Mouse (Mus musculus) MEL (cell line): ENCODE measurements around the gene Psmg3. TPM values are rescaled to one million over a fixed set of nuclear protein-coding genes. Genes with fewer than 3 reads are reported as not detected.

Experiments
- DNase-seq: peaks from one replicate; pipeline ENCODE4 v3.0.0; 2011; ENCODE audit warnings: low read depth, low spot score
- H3K27ac ChIP-seq: 2 replicates; pipeline ENCODE4 v1.5.1; 2012; ENCODE audit warnings: low read depth, mild to moderate bottlenecking, control low read depth, low read length, moderate library complexity; ENCODE audit not compliant: control insufficient read depth
- H3K27me3 ChIP-seq, 2 experiments: fragments of 150-350 bp in 1 of 2; sonication (generic) in 1 of 2; 2 replicates each; pipeline ENCODE4 v1.6.1; 2012; ENCODE audit warnings: low read length in 2 of 2, mild to moderate bottlenecking in 2 of 2, improper control_type of control experiment in 1 of 2, moderate library complexity in 1 of 2; ENCODE audit not compliant: insufficient read depth in 2 of 2, control insufficient read depth in 1 of 2
- H3K36me3 ChIP-seq, 2 experiments: 2 replicates each; pipeline ENCODE4 v1.6.1; 2012 to 2014; ENCODE audit warnings: low read length in 2 of 2, improper control_type of control experiment in 1 of 2, inconsistent platforms in 1 of 2, mild to moderate bottlenecking in 1 of 2; ENCODE audit not compliant: insufficient read depth in 2 of 2, control insufficient read depth in 1 of 2
- H3K4me1 ChIP-seq, 2 experiments: fragments of 150-350 bp in 1 of 2; sonication (generic) in 1 of 2; 2 replicates each; pipeline ENCODE4 v1.6.1; 2012; ENCODE audit warnings: low read length in 2 of 2, improper control_type of control experiment in 1 of 2, mild to moderate bottlenecking in 1 of 2; ENCODE audit not compliant: insufficient read depth in 2 of 2, control insufficient read depth in 1 of 2
- H3K4me3 ChIP-seq, 2 experiments: fragments of 150-350 bp in 1 of 2; sonication (generic) in 1 of 2; 2 replicates each; pipeline ENCODE4 v1.5.1; 2012; ENCODE audit warnings: low read depth in 2 of 2, low read length in 2 of 2, mild to moderate bottlenecking in 2 of 2, moderate library complexity in 2 of 2, control low read depth in 1 of 2, improper control_type of control experiment in 1 of 2; ENCODE audit not compliant: control insufficient read depth in 1 of 2, insufficient read depth in 1 of 2
- H3K79me2 ChIP-seq: 2 replicates; pipeline ENCODE4 v1.6.1; 2012; ENCODE audit warnings: mild to moderate bottlenecking, low read length, moderate library complexity; ENCODE audit not compliant: control insufficient read depth, poor library complexity, insufficient read depth
- H3K9ac ChIP-seq: 2 replicates; pipeline ENCODE4 v1.6.1; 2012; ENCODE audit warnings: low read depth, mild to moderate bottlenecking, control low read depth, low read length, moderate library complexity; ENCODE audit not compliant: control insufficient read depth, poor library complexity, severe bottlenecking
- H3K9me3 ChIP-seq: fragments of 150-350 bp; sonication (generic); replicated peaks from 2 replicates; pipeline ENCODE4 v1.6.1; 2012; ENCODE audit warnings: mild to moderate bottlenecking, low read length, improper control_type of control experiment, moderate library complexity; ENCODE audit not compliant: insufficient read depth
- BHLHE40 ChIP-seq: IDR thresholded peaks from 2 replicates; pipeline ENCODE4 v1.6.1; 2012; ENCODE audit warnings: low read depth, mild to moderate bottlenecking, inconsistent platforms, low read length, improper control_type of control experiment, borderline replicate concordance
- CHD1 ChIP-seq: IDR thresholded peaks from 2 replicates; pipeline ENCODE4 v1.6.1; 2012; ENCODE audit warnings: low read depth, mild to moderate bottlenecking, inconsistent platforms, low read length, improper control_type of control experiment
- CHD2 ChIP-seq: IDR thresholded peaks from 2 replicates; pipeline ENCODE4 v1.6.1; 2011; ENCODE audit warnings: low read length, improper control_type of control experiment
- CTCF ChIP-seq, 3 experiments: IDR thresholded peaks in 2 of 3; conservative IDR thresholded peaks in 1 of 3; 2 replicates each; pipeline ENCODE4 v1.5.1; 2011 to 2012; ENCODE audit warnings: low read length in 3 of 3, low read depth in 2 of 3, mild to moderate bottlenecking in 2 of 3, improper control_type of control experiment in 1 of 3, inconsistent platforms in 1 of 3, mixed read lengths in 1 of 3, moderate library complexity in 1 of 3; ENCODE audit not compliant: control insufficient read depth in 1 of 3, insufficient read depth in 1 of 3, poor library complexity in 1 of 3, severe bottlenecking in 1 of 3
- E2F4 ChIP-seq: IDR thresholded peaks from 2 replicates; pipeline ENCODE4 v1.6.1; 2011; ENCODE audit warnings: low read depth, low read length, improper control_type of control experiment, borderline replicate concordance
- ELF1 ChIP-seq: IDR thresholded peaks from 2 replicates; pipeline ENCODE4 v1.6.1; 2014; ENCODE audit warnings: low read depth, mild to moderate bottlenecking, inconsistent platforms, low read length, improper control_type of control experiment, moderate library complexity
- EP300 ChIP-seq, 2 experiments: IDR thresholded peaks; 2 replicates each; pipeline ENCODE4 v1.6.1; 2011; ENCODE audit warnings: improper control_type of control experiment in 2 of 2, low read length in 2 of 2, low read depth in 1 of 2, mild to moderate bottlenecking in 1 of 2
- ETS1 ChIP-seq: IDR thresholded peaks from 2 replicates; pipeline ENCODE4 v1.6.1; 2012; ENCODE audit warnings: low read depth, mild to moderate bottlenecking, inconsistent platforms, low read length, improper control_type of control experiment, moderate library complexity
- GABPA ChIP-seq: IDR thresholded peaks from 2 replicates; pipeline ENCODE4 v1.6.1; 2012; ENCODE audit warnings: low read depth, mild to moderate bottlenecking, inconsistent platforms, low read length, improper control_type of control experiment, moderate library complexity
- GATA1 ChIP-seq: IDR thresholded peaks from 2 replicates; pipeline ENCODE4 v1.6.1; 2011; ENCODE audit warnings: low read depth, low read length, improper control_type of control experiment
- HCFC1 ChIP-seq: IDR thresholded peaks from 2 replicates; pipeline ENCODE4 v1.6.1; 2012; ENCODE audit warnings: low read depth, mild to moderate bottlenecking, inconsistent platforms, low read length, improper control_type of control experiment, moderate library complexity
- JUND ChIP-seq: IDR thresholded peaks from 2 replicates; pipeline ENCODE4 v1.6.1; 2011; ENCODE audit warnings: low read depth, mild to moderate bottlenecking, improper control_type of control experiment, low read length
- KAT2A ChIP-seq: conservative IDR thresholded peaks from 2 replicates; pipeline ENCODE4 v1.6.1; 2012; ENCODE audit warnings: low read depth, low read length, improper control_type of control experiment, inconsistent platforms
- MAFK ChIP-seq: IDR thresholded peaks from 2 replicates; pipeline ENCODE4 v1.6.1; 2011; ENCODE audit warnings: low read depth, mild to moderate bottlenecking, low read length, improper control_type of control experiment, borderline replicate concordance
- MAX ChIP-seq: IDR thresholded peaks from 2 replicates; pipeline ENCODE4 v1.6.1; 2011; ENCODE audit warnings: low read length, improper control_type of control experiment
- MAZ ChIP-seq: IDR thresholded peaks from 2 replicates; pipeline ENCODE4 v1.6.1; 2012; ENCODE audit warnings: low read depth, mild to moderate bottlenecking, inconsistent platforms, low read length, improper control_type of control experiment
- MXI1 ChIP-seq: IDR thresholded peaks from 2 replicates; pipeline ENCODE4 v1.6.1; 2011; ENCODE audit warnings: mild to moderate bottlenecking, low read depth, low read length, improper control_type of control experiment
- MYB ChIP-seq: IDR thresholded peaks from 2 replicates; pipeline ENCODE4 v1.6.1; 2011; ENCODE audit warnings: mild to moderate bottlenecking, low read depth, low read length, improper control_type of control experiment
- MYC ChIP-seq: IDR thresholded peaks from 2 replicates; pipeline ENCODE4 v1.6.1; 2011; ENCODE audit warnings: low read depth, mild to moderate bottlenecking, low read length, improper control_type of control experiment, moderate library complexity
- NELFE ChIP-seq: IDR thresholded peaks from 2 replicates; pipeline ENCODE4 v1.6.1; 2011; ENCODE audit warnings: low read depth, low read length, improper control_type of control experiment
- NRF1 ChIP-seq: IDR thresholded peaks from 2 replicates; pipeline ENCODE4 v1.6.1; 2014; ENCODE audit warnings: low read depth, mild to moderate bottlenecking, inconsistent platforms, low read length, improper control_type of control experiment, moderate library complexity; ENCODE audit not compliant: poor library complexity, insufficient read depth, severe bottlenecking
- POLR2A ChIP-seq, 2 experiments: IDR thresholded peaks; 2 replicates each; pipeline ENCODE4 v1.6.1; 2011 to 2012; ENCODE audit warnings: low read length in 2 of 2, mild to moderate bottlenecking in 2 of 2, control low read depth in 1 of 2, improper control_type of control experiment in 1 of 2, low read depth in 1 of 2, moderate library complexity in 1 of 2; ENCODE audit not compliant: control insufficient read depth in 1 of 2, insufficient read depth in 1 of 2, poor library complexity in 1 of 2
- POLR2AphosphoS2 ChIP-seq: IDR thresholded peaks from 2 replicates; pipeline ENCODE4 v1.6.1; 2011; ENCODE audit warnings: low read length, improper control_type of control experiment
- POLR2AphosphoS5 ChIP-seq: IDR thresholded peaks from 2 replicates; pipeline ENCODE4 v1.6.1; 2012; ENCODE audit warnings: low read depth, borderline replicate concordance, mild to moderate bottlenecking, inconsistent platforms, low read length, moderate library complexity, mixed read lengths
- RAD21 ChIP-seq: IDR thresholded peaks from 2 replicates; pipeline ENCODE4 v1.6.1; 2011; ENCODE audit warnings: mild to moderate bottlenecking, low read depth, low read length, improper control_type of control experiment
- RCOR1 ChIP-seq: IDR thresholded peaks from 2 replicates; pipeline ENCODE4 v1.6.1; 2012; ENCODE audit warnings: low read depth, mild to moderate bottlenecking, inconsistent platforms, low read length, improper control_type of control experiment
- SIN3A ChIP-seq: IDR thresholded peaks from 2 replicates; pipeline ENCODE4 v1.6.1; 2012; ENCODE audit warnings: low read length, improper control_type of control experiment, inconsistent platforms
- SMC3 ChIP-seq: IDR thresholded peaks from 2 replicates; pipeline ENCODE4 v1.6.1; 2011; ENCODE audit warnings: low read depth, low read length, improper control_type of control experiment
- TAL1 ChIP-seq: IDR thresholded peaks from 2 replicates; pipeline ENCODE4 v1.6.1; 2012; ENCODE audit warnings: mild to moderate bottlenecking, inconsistent platforms, low read length, moderate library complexity, mixed read lengths
- TBP ChIP-seq: IDR thresholded peaks from 2 replicates; pipeline ENCODE4 v1.8.0; 2011; ENCODE audit warnings: low read depth, low read length, improper control_type of control experiment
- TCF12 ChIP-seq: IDR thresholded peaks from 2 replicates; pipeline ENCODE4 v1.6.1; 2014; ENCODE audit warnings: low read depth, mild to moderate bottlenecking, inconsistent platforms, low read length, improper control_type of control experiment, moderate library complexity
- UBTF ChIP-seq: IDR thresholded peaks from 2 replicates; pipeline ENCODE4 v1.6.1; 2012; ENCODE audit warnings: low read depth, mild to moderate bottlenecking, inconsistent platforms, low read length, improper control_type of control experiment, moderate library complexity, borderline replicate concordance; ENCODE audit not compliant: insufficient read depth
- USF1 ChIP-seq: IDR thresholded peaks from 2 replicates; pipeline ENCODE4 v1.6.1; 2014; ENCODE audit warnings: low read depth, mild to moderate bottlenecking, inconsistent platforms, low read length, improper control_type of control experiment, moderate library complexity
- USF2 ChIP-seq, 2 experiments: IDR thresholded peaks; 2 replicates each; pipeline ENCODE4 v1.6.1; 2011 to 2012; ENCODE audit warnings: improper control_type of control experiment in 2 of 2, low read length in 2 of 2, borderline replicate concordance in 1 of 2, inconsistent platforms in 1 of 2, low read depth in 1 of 2, mild to moderate bottlenecking in 1 of 2; ENCODE audit not compliant: insufficient read depth in 1 of 2
- ZC3H11A ChIP-seq: IDR thresholded peaks from 2 replicates; pipeline ENCODE4 v1.6.1; 2012; ENCODE audit warnings: low read depth, mild to moderate bottlenecking, inconsistent platforms, low read length, improper control_type of control experiment
- ZKSCAN1 ChIP-seq: IDR thresholded peaks from 2 replicates; pipeline ENCODE4 v1.6.1; 2012; ENCODE audit warnings: low read depth, mild to moderate bottlenecking, inconsistent platforms, low read length, improper control_type of control experiment, moderate library complexity
- ZMIZ1 ChIP-seq: IDR thresholded peaks from 2 replicates; pipeline ENCODE4 v1.6.1; 2012; ENCODE audit warnings: low read depth, mild to moderate bottlenecking, inconsistent platforms, low read length, improper control_type of control experiment, moderate library complexity
- ZNF384 ChIP-seq: IDR thresholded peaks from 2 replicates; pipeline ENCODE4 v1.6.1; 2012; ENCODE audit warnings: low read depth, mild to moderate bottlenecking, inconsistent platforms, low read length, improper control_type of control experiment
- polyA plus RNA-seq, 2 experiments: library from polyadenylated mRNA; stranded (reverse) in 1 of 2; unstranded in 1 of 2; fragments of >175 nt in 1 of 2; fragments of >200 nt in 1 of 2; gene quantifications; 2 replicates each; pipeline versions ENCODE4 v1.2.1 to v1.2.4; 2012; ENCODE audit warnings: low replicate concordance in 2 of 2, low read depth in 1 of 2; ENCODE audit not compliant: insufficient read length in 2 of 2, insufficient read depth in 1 of 2, missing spikeins in 1 of 2
- total RNA-seq: library from RNA; depleted of rRNA; stranded (reverse); fragments of 300-350 nt; gene quantifications from 2 replicates; pipeline ENCODE4 v1.2.3, GENCODE M21; 2012

Psmg3 gene
- total and polyA plus RNA-seq, 3 experiments, result 75.4 to 81.9 TPM; not detected in 1

GRCm38 (mm10) chr5:139830734-139831133 lies 4.0 kb upstream of the Psmg3 start:
- peak overlapping the region; percentile 63 to 91 for H3K4me3 ChIP-seq
- H3K9ac ChIP-seq, result peak overlapping the region; percentile 74
- DNase-seq, result peak; percentile 96
- H3K4me1 ChIP-seq, result peaks cover 3 to 34% of the 10 kb centered on the region in 2 experiments; a peak in 3 of 4 replicates
- H3K79me2 ChIP-seq, result peaks cover 9% of the 10 kb centered on the region
- no peaks in the 10 kb centered on the region for H3K9me3 ChIP-seq
- H3K36me3 ChIP-seq, result peaks cover 0 to 24% of the 10 kb centered on the region in 2 experiments; a peak in 2 of 4 replicates
- H3K27ac ChIP-seq, result peak overlapping the region; percentile 81
- H3K27me3 ChIP-seq, result no peaks in the 10 kb centered on the region
- peak; percentile 98 for TF ChIP-seq POLR2AphosphoS2
- TF ChIP-seq MYB, result no peak
- peak; percentile 78 for TF ChIP-seq HCFC1
- no peak for TF ChIP-seq MAFK
- no peak for TF ChIP-seq MAZ
- no peak for TF ChIP-seq TAL1
- no peak for TF ChIP-seq USF2 (IDR thresholded peaks at IDR 0.05; ENCODE audit: borderline replicate concordance in 1 of 2, insufficient read depth in 1 of 2, low read depth in 1 of 2, low read length in 2 of 2)
- TF ChIP-seq UBTF, result no peak
- peak; percentile 99 for TF ChIP-seq TBP
- peak; percentile 58 for TF ChIP-seq ELF1
- TF ChIP-seq MAX, result peak; percentile 59
- no peak for TF ChIP-seq NRF1
- TF ChIP-seq BHLHE40, result no peak
- TF ChIP-seq E2F4, result 0 out of 2 replicates have a peak, but pooled peaks have one; percentile 51
- TF ChIP-seq CTCF (IDR thresholded peaks at IDR 0.05 in 2 of 3, conservative IDR thresholded peaks at IDR 0.05 in 1 of 3; ENCODE audit: control insufficient read depth in 1 of 3, insufficient read depth in 1 of 3, low read depth in 2 of 3, low read length in 3 of 3, poor library complexity in 1 of 3, severe bottlenecking in 1 of 3), result no peak
- no peak for TF ChIP-seq CHD2
- peak; percentile 51 for TF ChIP-seq KAT2A
- no peak for TF ChIP-seq JUND
- no peak for TF ChIP-seq GATA1
- no peak for TF ChIP-seq ZNF384
- no peak for TF ChIP-seq SMC3
- peak; percentile 19; the same call in 1 of the 2 replicates for TF ChIP-seq USF1
- peak; percentile 69 for TF ChIP-seq ZMIZ1
- TF ChIP-seq EP300 (IDR thresholded peaks at IDR 0.05; ENCODE audit: low read depth in 1 of 2, low read length in 2 of 2), result 0 out of 4 replicates have a peak, but pooled peaks have one; percentile 26 to 35
- TF ChIP-seq NELFE, result peak; percentile 90
- no peak for TF ChIP-seq RAD21
- no peak for TF ChIP-seq GABPA
- TF ChIP-seq ZKSCAN1, result no peak
- TF ChIP-seq ZC3H11A, result no peak
- TF ChIP-seq MYC, result peak; percentile 57; the same call in 1 of the 2 replicates
- TF ChIP-seq ETS1, result peak; percentile 31; the same call in 1 of the 2 replicates
- 0 out of 2 replicates have a peak, but pooled peaks have one; percentile 55 for TF ChIP-seq RCOR1
- peak; percentile 89; the same call in 1 of the 2 replicates for TF ChIP-seq CHD1
- peak; percentile 91 for TF ChIP-seq SIN3A
- TF ChIP-seq POLR2A (IDR thresholded peaks at IDR 0.05; ENCODE audit: control insufficient read depth in 1 of 2, insufficient read depth in 1 of 2, low read depth in 1 of 2, low read length in 2 of 2, poor library complexity in 1 of 2), result peak; percentile 43 to 95; a peak in 2 of 4 replicates
- TF ChIP-seq TCF12, result peak; percentile 81
- TF ChIP-seq MXI1, result peak; percentile 81
- TF ChIP-seq POLR2AphosphoS5, result no peak
